Mouse (Mus musculus): Measurements from ENCODE around the gene Bmx.

The Bmx gene

GRCm38 (mm10) chrX:164175311-164175710 is 82.7 kb downstream of the Bmx start:
- no peak for DNase-seq (ENCODE audit: low spot score)

- no peak for DNase-seq (ENCODE audit: low spot score)
Measured at GRCm38 (mm10) chrX:164173880-164174279, 84.1 kb downstream of the Bmx start.

GRCm38 (mm10) chrX:164171034-164171433 is 87.0 kb downstream of the Bmx start:
- no peak for DNase-seq (ENCODE audit: low spot score)

GRCm38 (mm10) chrX:164164681-164165080 is 93.3 kb downstream of the Bmx start:
- DNase-seq (ENCODE audit: low spot score), result no peak

- DNase-seq (ENCODE audit: low spot score), result no peak
Measured at GRCm38 (mm10) chrX:164154594-164154993, 103.4 kb downstream of the Bmx start.

DNA sequence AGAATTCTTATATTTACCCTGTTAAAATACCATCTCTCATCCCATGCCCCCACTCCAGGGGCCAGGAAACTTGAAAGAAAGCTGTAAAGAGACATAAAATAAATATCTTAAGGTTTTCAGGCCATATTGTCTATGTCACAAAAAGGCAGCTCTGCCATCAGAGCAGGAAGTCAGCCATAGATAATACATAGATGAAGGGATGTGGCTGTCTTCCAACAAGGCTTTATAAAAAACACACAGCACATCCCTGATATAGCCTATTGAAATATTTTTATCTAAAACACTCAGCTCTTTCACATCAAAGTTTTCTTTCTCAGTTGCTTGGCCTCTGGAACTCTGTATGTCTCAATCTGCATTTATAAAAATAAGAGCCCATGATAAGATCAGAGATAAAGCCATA is 104.4 kb downstream of the Bmx start:
- DNase-seq (ENCODE audit: low spot score), result no peak

DNA sequence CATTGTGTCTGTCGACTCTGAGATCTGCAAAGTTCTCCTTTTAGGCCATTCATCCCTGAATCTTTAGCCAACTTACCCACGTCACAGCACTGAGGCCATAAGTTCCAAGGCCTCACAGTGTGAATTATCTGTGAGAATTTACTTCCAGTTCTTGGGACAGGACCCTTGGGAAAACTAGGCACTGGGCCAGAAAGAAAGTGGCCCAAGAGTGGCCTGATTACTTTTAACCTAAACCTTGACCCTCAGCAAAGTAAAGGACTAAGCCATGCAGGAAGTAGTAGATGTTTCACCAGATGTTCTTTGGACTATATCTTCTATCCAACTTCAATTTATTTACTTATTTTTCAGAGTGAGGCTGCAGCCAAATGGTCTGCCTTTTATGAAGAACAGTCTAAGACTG is 105.3 kb downstream of the Bmx start:
- no peak for DNase-seq (ENCODE audit: low spot score)

GRCm38 (mm10) chrX:164145463-164146250 is 112.3 kb downstream of the Bmx start:
- DNase-seq (ENCODE audit: low spot score), result no peak

All from T-cell, adult 2 months (primary cell).